ENCODE assay signal across 9 mouse cellular contexts in the genomic region with DNA sequence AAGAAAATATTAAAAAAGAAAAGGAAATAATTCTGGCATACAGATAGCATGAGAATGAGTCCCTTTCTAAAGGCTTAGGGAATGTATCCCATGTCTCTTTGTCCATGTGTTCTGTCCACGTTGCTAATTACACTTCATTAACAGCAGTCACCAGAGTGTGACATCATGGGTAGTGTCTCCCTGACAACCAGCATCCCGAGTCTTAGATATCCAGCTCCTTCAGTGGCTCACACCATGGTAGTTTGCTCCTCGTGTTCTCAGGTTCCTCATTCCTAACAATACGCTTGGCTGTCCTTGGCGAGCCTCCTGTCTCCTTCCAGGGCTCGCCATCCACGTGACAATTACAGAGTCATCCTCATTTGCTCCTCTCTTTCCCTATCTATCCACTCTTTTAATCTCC.
DNase-seq lines count a peak whose midpoint lies in the region; ATAC-seq and TF ChIP-seq lines count a peak whose summit lies in the region.
"Had no signal": no experiment of that assay in that cellular context is flagged by ENCODE, and none has a peak within 500 bp of the region (broad histone marks: within the 10 kb centered on the region; RNA-seq: fewer than 3 reads in every experiment).

No protein-coding gene starts in this region.

- H3K27ac ChIP-seq in lung, embryonic 15.5 days, result peak overlapping the region; percentile 70
- H3K27ac ChIP-seq in hindbrain, postnatal 0 days, result no peak overlapping the region
- no peak overlapping the region for H3K27ac ChIP-seq in neural tube, embryonic 15.5 days (replicated peaks)
- no peak overlapping the region for H3K27ac ChIP-seq in intestine, postnatal 0 days (ENCODE audit: low read depth, low read length)
- H3K27ac ChIP-seq: limb, embryonic 12.5 days had no signal

- peak; percentile 8 for DNase-seq in embryo, embryonic 10.5 days (ENCODE audit: low spot score)
- DNase-seq in embryo, embryonic 9.5 days (ENCODE audit: extremely low spot score), result no peak
- no peak for DNase-seq in lung, adult 2 months
- DNase-seq in hindbrain, postnatal 0 days (ENCODE audit: low spot score), result peak; percentile 67
- DNase-seq in frontal cortex, postnatal 36 days (ENCODE audit: low spot score in 2 of 2), result no peak

- no peak for TF ChIP-seq POLR2A in lung, adult 2 months (IDR thresholded peaks at IDR 0.05; ENCODE audit: borderline replicate concordance, extremely low read depth, low read depth, low read length)

- 0 out of 2 replicates have a peak, but pooled peaks have one; percentile 17 for ATAC-seq in lung, embryonic 15.5 days (ENCODE audit: borderline replicate concordance, extremely low read depth, low FRiP score, low TSS enrichment)
- ATAC-seq in hindbrain, postnatal 0 days, result peak; percentile 78
- peak; percentile 83 for ATAC-seq in neural tube, embryonic 15.5 days (ENCODE audit: low FRiP score)
- no peak for ATAC-seq in intestine, postnatal 0 days

- peaks cover 38% of the 10 kb centered on the region for H3K4me1 ChIP-seq in lung, embryonic 15.5 days
- no peaks in the 10 kb centered on the region for H3K4me1 ChIP-seq in lung, adult 2 months (ENCODE audit: control insufficient read depth, insufficient read depth, low read length)
- H3K4me1 ChIP-seq in hindbrain, postnatal 0 days (ENCODE audit: insufficient read depth, low read length), result peaks cover 12% of the 10 kb centered on the region; the same call in 1 of the 2 replicates
- H3K4me1 ChIP-seq in neural tube, embryonic 15.5 days, result peaks cover 12% of the 10 kb centered on the region
- H3K4me1 ChIP-seq in intestine, postnatal 0 days (replicated peaks; ENCODE audit: control insufficient read depth, insufficient read depth, low read length), result peaks cover 8% of the 10 kb centered on the region

- H3K9me3 ChIP-seq in lung, embryonic 15.5 days, result no peaks in the 10 kb centered on the region
- no peaks in the 10 kb centered on the region for H3K9me3 ChIP-seq in hindbrain, postnatal 0 days (ENCODE audit: low read length)
- H3K9me3 ChIP-seq in neural tube, embryonic 15.5 days (replicated peaks), result no peaks in the 10 kb centered on the region
- no peaks in the 10 kb centered on the region for H3K9me3 ChIP-seq in intestine, postnatal 0 days (ENCODE audit: control insufficient read depth)
- H3K9me3 ChIP-seq: limb, embryonic 12.5 days had no signal

- TF ChIP-seq CTCF in lung, adult 2 months (IDR thresholded peaks at IDR 0.05; ENCODE audit: insufficient read depth, low read length), result no peak
- no peak for TF ChIP-seq CTCF in hindbrain, postnatal 0 days (IDR thresholded peaks at IDR 0.05; ENCODE audit: low read depth)
- no peak for TF ChIP-seq CTCF in intestine, postnatal 0 days (IDR thresholded peaks at IDR 0.05; ENCODE audit: low read depth)

- no peaks in the 10 kb centered on the region for H3K27me3 ChIP-seq in lung, embryonic 15.5 days
- peaks cover 5% of the 10 kb centered on the region; the same call in 1 of the 2 replicates for H3K27me3 ChIP-seq in hindbrain, postnatal 0 days (ENCODE audit: insufficient read depth, low read length)
- peaks cover 5% of the 10 kb centered on the region; the same call in 1 of the 2 replicates for H3K27me3 ChIP-seq in neural tube, embryonic 15.5 days (replicated peaks)
- H3K27me3 ChIP-seq in intestine, postnatal 0 days (replicated peaks; ENCODE audit: control insufficient read depth, insufficient read depth, low read length), result no peaks in the 10 kb centered on the region; the same call in 1 of the 2 replicates

- 40% methylated on average over 7 of the region's 7 CpGs for WGBS in lung, embryonic 15.5 days
- 55% methylated on average over 7 of the region's 7 CpGs for WGBS in lung, adult 2 months
- 18% methylated on average over 7 of the region's 7 CpGs for WGBS in hindbrain, postnatal 0 days
- 38% methylated on average over 7 of the region's 7 CpGs for WGBS in neural tube, embryonic 15.5 days
- WGBS in intestine, postnatal 0 days, result 66% methylated on average over 7 of the region's 7 CpGs

- H3K4me2 ChIP-seq in lung, embryonic 15.5 days, result peak overlapping the region; percentile 47
- no peak overlapping the region; the same call in 1 of the 2 replicates for H3K4me2 ChIP-seq in hindbrain, postnatal 0 days (ENCODE audit: low read depth, low read length)
- peak overlapping the region; percentile 43 for H3K4me2 ChIP-seq in neural tube, embryonic 15.5 days
- H3K4me2 ChIP-seq in intestine, postnatal 0 days (replicated peaks; ENCODE audit: low read depth), result no peak overlapping the region
- H3K4me2 ChIP-seq: limb, embryonic 12.5 days had no signal

- H3K4me3 ChIP-seq in lung, embryonic 15.5 days, result no peak overlapping the region
- no peak overlapping the region for H3K4me3 ChIP-seq in lung, adult 2 months (replicated peaks; ENCODE audit: extremely low read depth, low read depth, low read length)
- H3K4me3 ChIP-seq in hindbrain, postnatal 0 days (ENCODE audit: low read length), result no peak overlapping the region
- H3K4me3 ChIP-seq in neural tube, embryonic 15.5 days (replicated peaks), result no peak overlapping the region
- H3K4me3 ChIP-seq in intestine, postnatal 0 days (ENCODE audit: low read depth, low read length), result no peak overlapping the region
- H3K4me3 ChIP-seq: limb, embryonic 12.5 days had no signal

- H3K36me3 ChIP-seq in lung, embryonic 15.5 days, result no peaks in the 10 kb centered on the region
- H3K36me3 ChIP-seq in hindbrain, postnatal 0 days (ENCODE audit: insufficient read depth, low read length), result no peaks in the 10 kb centered on the region
- H3K36me3 ChIP-seq in neural tube, embryonic 15.5 days, result no peaks in the 10 kb centered on the region
- no peaks in the 10 kb centered on the region for H3K36me3 ChIP-seq in intestine, postnatal 0 days (ENCODE audit: control insufficient read depth, insufficient read depth)
- H3K36me3 ChIP-seq: limb, embryonic 12.5 days had no signal

- no peak overlapping the region for H3K9ac ChIP-seq in lung, embryonic 15.5 days
- H3K9ac ChIP-seq in hindbrain, postnatal 0 days (replicated peaks; ENCODE audit: low read length), result no peak overlapping the region
- H3K9ac ChIP-seq in neural tube, embryonic 15.5 days (replicated peaks), result no peak overlapping the region
- no peak overlapping the region for H3K9ac ChIP-seq in intestine, postnatal 0 days (ENCODE audit: low read depth, low read length)
- H3K9ac ChIP-seq: limb, embryonic 12.5 days had no signal

Comparison
In these comparisons a context has a peak if more than half of its experiments do, and no peak if none do; other contexts are left out.
1. DNase-seq: peak in embryo, embryonic 10.5 days (single experiment) and hindbrain, postnatal 0 days (single experiment); none in embryo, embryonic 9.5 days (single experiment), lung, adult 2 months (single experiment) and frontal cortex, postnatal 36 days (0 of 2).
2. H3K4me2 ChIP-seq: peak in lung, embryonic 15.5 days (single experiment) and neural tube, embryonic 15.5 days (single experiment); none in hindbrain, postnatal 0 days (single experiment) and intestine, postnatal 0 days (single experiment).